Mouse (Mus musculus): ENCODE results near the gene Gm2a. TPM values are rescaled to one million over a fixed set of nuclear protein-coding genes. Genes with fewer than 3 reads are reported as not detected.

Gene Gm2a
- polyA plus RNA-seq, 1 experiment from 2014 or later = 20.3 TPM

GRCm38 (mm10) chr11:55114291-55114690 lies 16.4 kb downstream of the Gm2a start:
- H3K4me1 ChIP-seq (replicated peaks) = no peaks in the 10 kb centered on the region
- no peak overlapping the region for H3K27ac ChIP-seq
- no peaks in the 10 kb centered on the region for H3K9me3 ChIP-seq
- WGBS = 79% methylated on average over 2 of the region's 2 CpGs
- no peaks in the 10 kb centered on the region for H3K27me3 ChIP-seq
- no peak overlapping the region for H3K9ac ChIP-seq
- no peak for ATAC-seq (ENCODE audit: low FRiP score)
- no peak overlapping the region for H3K4me3 ChIP-seq
- H3K36me3 ChIP-seq = peaks cover 7% of the 10 kb centered on the region
- no peak overlapping the region for H3K4me2 ChIP-seq

DNA sequence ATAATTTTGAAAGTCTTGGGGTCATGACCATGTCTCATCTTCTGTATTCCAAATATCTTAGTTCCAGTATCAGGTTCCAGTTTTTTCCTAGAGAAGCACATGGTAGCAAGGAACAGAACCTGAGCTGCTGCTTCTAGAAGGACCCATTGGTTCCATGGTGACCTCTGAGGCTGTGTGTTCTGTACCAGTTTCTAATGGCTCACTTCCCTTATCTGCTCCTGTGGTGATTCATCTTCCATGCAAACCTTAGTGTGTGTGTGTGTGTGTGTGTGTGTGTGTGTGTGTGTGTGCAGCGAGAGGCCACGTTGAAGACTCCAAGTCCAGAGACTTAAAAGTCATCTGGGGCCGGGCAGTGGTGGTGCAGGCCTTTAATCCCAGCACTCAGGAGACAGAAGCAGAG lies 18.1 kb downstream of the Gm2a start:
- no peak overlapping the region for H3K9ac ChIP-seq
- H3K27me3 ChIP-seq = no peaks in the 10 kb centered on the region
- H3K9me3 ChIP-seq = no peaks in the 10 kb centered on the region
- no peak overlapping the region for H3K4me2 ChIP-seq
- ATAC-seq (ENCODE audit: low FRiP score) = no peak
- 100% methylated on average over 3 of the region's 3 CpGs for WGBS
- H3K36me3 ChIP-seq = no peaks in the 10 kb centered on the region
- H3K27ac ChIP-seq = no peak overlapping the region
- H3K4me3 ChIP-seq = no peak overlapping the region
- H3K4me1 ChIP-seq (replicated peaks) = no peaks in the 10 kb centered on the region

GRCm38 (mm10) chr11:55117031-55117430 lies 19.1 kb downstream of the Gm2a start:
- Histone ChIP-seq H3K9me3 (no peaks in the 10 kb centered on the region), H3K4me3 (no peak overlapping the region), H3K27ac (no peak overlapping the region), H3K36me3 (no peaks in the 10 kb centered on the region), H3K9ac (no peak overlapping the region), H3K27me3 (no peaks in the 10 kb centered on the region), H3K4me2 (no peak overlapping the region), H3K4me1 (replicated peaks) (no peaks in the 10 kb centered on the region)
- WGBS = 85% methylated on average over 2 of the region's 2 CpGs
- no peak for ATAC-seq (ENCODE audit: low FRiP score)

- ATAC-seq (ENCODE audit: low FRiP score) = no peak
- no peaks in the 10 kb centered on the region for H3K4me1 ChIP-seq (replicated peaks)
- no peak overlapping the region for H3K4me2 ChIP-seq
Observed at GRCm38 (mm10) chr11:55120279-55120678, 22.4 kb downstream of the Gm2a start.

GRCm38 (mm10) chr11:55120821-55121271 lies 22.9 kb downstream of the Gm2a start:
- Histone ChIP-seq H3K4me2 (no peak overlapping the region), H3K9ac (no peak overlapping the region), H3K27ac (no peak overlapping the region), H3K4me1 (replicated peaks) (no peaks in the 10 kb centered on the region), H3K4me3 (no peak overlapping the region), H3K36me3 (no peaks in the 10 kb centered on the region), H3K9me3 (no peaks in the 10 kb centered on the region), H3K27me3 (no peaks in the 10 kb centered on the region)
- 90% methylated on average over 8 of the region's 8 CpGs for WGBS
- ATAC-seq (ENCODE audit: low FRiP score) = no peak

More at GRCm38 (mm10) chr11:55120279-55120678, 22.4 kb downstream of the Gm2a start:
- H3K4me3 ChIP-seq = no peak overlapping the region
- no peaks in the 10 kb centered on the region for H3K9me3 ChIP-seq
- no peaks in the 10 kb centered on the region for H3K36me3 ChIP-seq
- H3K27me3 ChIP-seq = no peaks in the 10 kb centered on the region
- H3K27ac ChIP-seq = no peak overlapping the region
- H3K9ac ChIP-seq = no peak overlapping the region

GRCm38 (mm10) chr11:55121430-55121829 lies 23.5 kb downstream of the Gm2a start:
- no peak for ATAC-seq (ENCODE audit: low FRiP score)
- Histone ChIP-seq H3K9me3 (no peaks in the 10 kb centered on the region), H3K27me3 (no peaks in the 10 kb centered on the region), H3K4me2 (no peak overlapping the region), H3K9ac (no peak overlapping the region), H3K36me3 (no peaks in the 10 kb centered on the region), H3K27ac (no peak overlapping the region), H3K4me3 (no peak overlapping the region), H3K4me1 (replicated peaks) (no peaks in the 10 kb centered on the region)
- WGBS = 83% methylated on average over 1 of the region's 1 CpGs

GRCm38 (mm10) chr11:55126663-55127062 lies 28.7 kb downstream of the Gm2a start:
- Histone ChIP-seq H3K27me3 (no peaks in the 10 kb centered on the region), H3K9ac (no peak overlapping the region), H3K4me3 (no peak overlapping the region), H3K36me3 (no peaks in the 10 kb centered on the region), H3K9me3 (no peaks in the 10 kb centered on the region), H3K4me1 (replicated peaks) (no peaks in the 10 kb centered on the region), H3K27ac (no peak overlapping the region), H3K4me2 (no peak overlapping the region)
- ATAC-seq (ENCODE audit: low FRiP score) = no peak
- WGBS = 88% methylated on average over 3 of the region's 3 CpGs

GRCm38 (mm10) chr11:55127937-55128336 lies 30.0 kb downstream of the Gm2a start:
- 82% methylated on average over 6 of the region's 6 CpGs for WGBS
- no peak for ATAC-seq (ENCODE audit: low FRiP score)
- Histone ChIP-seq H3K27ac (no peak overlapping the region), H3K9me3 (no peaks in the 10 kb centered on the region), H3K4me3 (no peak overlapping the region), H3K9ac (no peak overlapping the region), H3K36me3 (no peaks in the 10 kb centered on the region), H3K4me1 (replicated peaks) (no peaks in the 10 kb centered on the region), H3K27me3 (no peaks in the 10 kb centered on the region), H3K4me2 (no peak overlapping the region)

DNA sequence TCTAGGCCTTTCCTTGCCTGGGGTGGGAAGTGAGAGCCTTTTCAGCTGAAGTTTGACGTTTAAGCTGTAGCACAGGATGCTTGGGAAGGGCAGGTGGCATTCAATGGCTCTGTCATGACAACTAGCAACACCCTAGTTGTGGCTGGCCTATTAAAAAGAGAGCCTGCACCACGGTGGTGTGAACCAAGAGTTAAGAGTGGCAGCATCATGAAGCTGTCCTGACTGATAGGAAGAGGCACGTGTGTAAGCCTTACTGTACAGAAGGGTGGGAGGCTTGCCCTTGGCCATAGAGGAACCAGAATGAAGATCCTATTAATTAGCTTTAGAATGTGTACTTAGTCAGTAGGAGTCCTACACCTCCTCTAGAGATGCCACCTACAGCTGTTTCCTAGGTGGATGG lies 30.5 kb downstream of the Gm2a start:
- Histone ChIP-seq H3K36me3 (no peaks in the 10 kb centered on the region), H3K27me3 (no peaks in the 10 kb centered on the region), H3K4me1 (replicated peaks) (no peaks in the 10 kb centered on the region), H3K9me3 (no peaks in the 10 kb centered on the region), H3K4me2 (no peak overlapping the region), H3K4me3 (no peak overlapping the region), H3K9ac (no peak overlapping the region), H3K27ac (no peak overlapping the region)
- WGBS = 78% methylated on average over 3 of the region's 3 CpGs
- no peak for ATAC-seq (ENCODE audit: low FRiP score)

- no peak for ATAC-seq (ENCODE audit: low FRiP score)
- Histone ChIP-seq H3K27me3 (no peaks in the 10 kb centered on the region), H3K4me3 (no peak overlapping the region), H3K9ac (no peak overlapping the region), H3K9me3 (no peaks in the 10 kb centered on the region), H3K4me2 (no peak overlapping the region), H3K27ac (no peak overlapping the region), H3K4me1 (replicated peaks) (no peaks in the 10 kb centered on the region), H3K36me3 (no peaks in the 10 kb centered on the region)
- WGBS = 92% methylated on average over 11 of the region's 11 CpGs
Observed at GRCm38 (mm10) chr11:55131077-55131742, 33.3 kb downstream of the Gm2a start.

- Histone ChIP-seq H3K9ac (no peak overlapping the region), H3K4me2 (no peak overlapping the region), H3K4me3 (no peak overlapping the region), H3K4me1 (replicated peaks) (no peaks in the 10 kb centered on the region), H3K27ac (no peak overlapping the region), H3K27me3 (no peaks in the 10 kb centered on the region), H3K36me3 (no peaks in the 10 kb centered on the region), H3K9me3 (no peaks in the 10 kb centered on the region)
- WGBS = 81% methylated on average over 1 of the region's 1 CpGs
- no peak for ATAC-seq (ENCODE audit: low FRiP score)
Observed at GRCm38 (mm10) chr11:55131946-55132345, 34.0 kb downstream of the Gm2a start.

DNA sequence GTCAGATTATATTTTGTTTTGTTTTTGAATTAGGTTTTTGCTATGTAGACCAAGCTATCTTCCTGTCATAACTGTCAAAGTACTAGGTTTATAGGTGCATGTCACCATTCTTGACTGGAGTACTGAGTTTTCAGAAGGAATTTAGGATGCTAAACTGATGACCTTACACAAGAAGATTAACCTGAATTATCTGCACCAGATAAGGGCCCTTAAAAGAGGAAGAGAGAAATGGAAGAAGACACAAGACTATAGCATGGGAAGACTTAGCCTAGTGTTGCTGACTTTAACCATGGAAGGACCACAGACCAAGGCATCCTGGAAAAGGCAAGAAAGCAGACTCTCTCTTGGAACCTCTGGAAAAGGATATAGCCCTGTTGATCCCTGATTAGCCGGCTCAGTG lies 35.3 kb downstream of the Gm2a start:
- no peaks in the 10 kb centered on the region for H3K27me3 ChIP-seq
- no peaks in the 10 kb centered on the region for H3K36me3 ChIP-seq
- 97% methylated on average over 1 of the region's 1 CpGs for WGBS
- no peaks in the 10 kb centered on the region for H3K9me3 ChIP-seq
- H3K4me3 ChIP-seq = no peak overlapping the region
- ATAC-seq (ENCODE audit: low FRiP score) = no peak
- no peak overlapping the region for H3K9ac ChIP-seq
- no peaks in the 10 kb centered on the region for H3K4me1 ChIP-seq (replicated peaks)
- no peak overlapping the region for H3K4me2 ChIP-seq
- no peak overlapping the region for H3K27ac ChIP-seq

- WGBS = 100% methylated on average over 1 of the region's 1 CpGs
- H3K27me3 ChIP-seq = no peaks in the 10 kb centered on the region
- H3K4me3 ChIP-seq = no peak overlapping the region
- no peak overlapping the region for H3K27ac ChIP-seq
- H3K4me2 ChIP-seq = no peak overlapping the region
- H3K9ac ChIP-seq = no peak overlapping the region
- no peaks in the 10 kb centered on the region for H3K4me1 ChIP-seq (replicated peaks)
- no peaks in the 10 kb centered on the region for H3K36me3 ChIP-seq
- no peaks in the 10 kb centered on the region for H3K9me3 ChIP-seq
- ATAC-seq (ENCODE audit: low FRiP score) = no peak
Observed at GRCm38 (mm10) chr11:55134407-55134806, 36.5 kb downstream of the Gm2a start.

Measured in hindbrain, embryonic 13.5 days (tissue).